ENCODE assay signal across 30 mouse cellular contexts in the genomic region with DNA sequence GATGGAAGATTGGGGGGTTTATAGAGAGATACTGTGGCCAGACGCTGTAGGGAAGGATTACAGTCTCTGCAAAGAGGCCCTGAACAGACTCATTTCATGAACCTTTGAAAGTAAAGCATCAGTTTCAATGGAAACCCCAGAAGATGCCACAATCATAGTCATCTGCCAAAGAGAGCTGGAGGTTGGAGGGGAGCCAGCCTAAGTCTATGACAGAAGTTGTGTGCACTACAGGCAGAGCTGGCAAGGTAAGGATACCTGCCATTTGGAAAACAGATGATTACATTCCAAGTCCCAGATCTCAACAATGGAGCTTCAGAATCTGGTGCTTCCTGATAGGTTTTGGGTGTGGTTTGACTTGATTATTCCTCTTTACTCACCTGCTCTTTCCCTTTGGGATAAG.
DNase-seq lines count a peak whose midpoint lies in the region; ATAC-seq and TF ChIP-seq lines count a peak whose summit lies in the region.
"Had no signal": no experiment of that assay in that cellular context is flagged by ENCODE, and none has a peak within 500 bp of the region (broad histone marks: within the 10 kb centered on the region; RNA-seq: fewer than 3 reads in every experiment).

No protein-coding gene starts in this region.

- no peak for TF ChIP-seq POLR2A in brain, embryonic 14.5 days (IDR thresholded peaks at IDR 0.05; ENCODE audit: borderline replicate concordance, extremely low read depth, insufficient read depth, insufficient read length, poor library complexity, severe bottlenecking)

- no peaks in the 10 kb centered on the region for H3K27me3 ChIP-seq in forebrain, embryonic 14.5 days (replicated peaks; ENCODE audit: control insufficient read depth, insufficient read depth, low read length)
- no peaks in the 10 kb centered on the region for H3K27me3 ChIP-seq in forebrain, embryonic 12.5 days
- H3K27me3 ChIP-seq: embryonic facial prominence, embryonic 15.5 days; heart, embryonic 15.5 days; limb, embryonic 15.5 days; liver, embryonic 13.5 days; neural tube, embryonic 15.5 days had no signal

- DNase-seq in forebrain, embryonic 14.5 days (ENCODE audit: low spot score), result peak; percentile 9
- DNase-seq in brain, embryonic 14.5 days (ENCODE audit: low read depth), result peak; percentile 17
- peak; percentile 36 for DNase-seq in cerebellum, adult 8-10 months
- DNase-seq in cerebellum, postnatal 25 days, result peak; percentile 48 to 74
- no peak for DNase-seq in heart, adult 8-10 months (ENCODE audit: low spot score)
- no peak for DNase-seq in heart, postnatal 14 days
- DNase-seq: adrenal gland, adult 8-10 months; forebrain, postnatal 0 days; heart, postnatal 36 days; kidney, adult 18-20 months; kidney, postnatal 36 days; liver, embryonic 13.5 days; lung, adult 18-20 months; lung, postnatal 10 days; midbrain, embryonic 14.5 days; retina, postnatal 1 day; right cerebral cortex, postnatal 14 days; thymus, postnatal 4 days had no signal

- H3K4me1 ChIP-seq in forebrain, embryonic 14.5 days (ENCODE audit: control insufficient read depth, insufficient read depth, low read length), result no peaks in the 10 kb centered on the region
- H3K4me1 ChIP-seq in forebrain, embryonic 12.5 days, result no peaks in the 10 kb centered on the region
- H3K4me1 ChIP-seq: embryonic facial prominence, embryonic 10.5 days; embryonic facial prominence, embryonic 15.5 days; heart, embryonic 10.5 days; heart, embryonic 15.5 days; limb, embryonic 10.5 days; limb, embryonic 15.5 days; liver, embryonic 13.5 days; neural tube, embryonic 15.5 days had no signal

- WGBS in forebrain, embryonic 14.5 days, result 90% methylated on average over 1 of the region's 1 CpGs
- WGBS in forebrain, embryonic 12.5 days, result 93% methylated on average over 1 of the region's 1 CpGs

- no peak overlapping the region for H3K4me3 ChIP-seq in forebrain, embryonic 14.5 days (ENCODE audit: low read depth, low read length)
- no peak overlapping the region for H3K4me3 ChIP-seq in forebrain, embryonic 12.5 days (replicated peaks)
- H3K4me3 ChIP-seq: embryonic facial prominence, embryonic 10.5 days; embryonic facial prominence, embryonic 15.5 days; heart, embryonic 10.5 days; heart, embryonic 15.5 days; layer of hippocampus, adult 2 months; limb, embryonic 10.5 days; limb, embryonic 15.5 days; liver, embryonic 13.5 days; neural tube, embryonic 15.5 days had no signal

- intact Hi-C loops in heart, postnatal 14 days (cut with DNase I), result no loop called here

- no peak overlapping the region for H3K4me2 ChIP-seq in forebrain, embryonic 14.5 days (ENCODE audit: low read length)
- no peak overlapping the region for H3K4me2 ChIP-seq in forebrain, embryonic 12.5 days
- H3K4me2 ChIP-seq: embryonic facial prominence, embryonic 15.5 days; heart, embryonic 15.5 days; hindbrain, embryonic 14.5 days; limb, embryonic 15.5 days; liver, embryonic 13.5 days; neural tube, embryonic 15.5 days had no signal

- H3K36me3 ChIP-seq in forebrain, embryonic 14.5 days (ENCODE audit: control insufficient read depth, insufficient read depth, low read length), result no peaks in the 10 kb centered on the region
- no peaks in the 10 kb centered on the region for H3K36me3 ChIP-seq in forebrain, embryonic 12.5 days (replicated peaks)
- H3K36me3 ChIP-seq: embryonic facial prominence, embryonic 10.5 days; embryonic facial prominence, embryonic 15.5 days; G1E; heart, embryonic 10.5 days; heart, embryonic 15.5 days; limb, embryonic 10.5 days; limb, embryonic 15.5 days; liver, embryonic 13.5 days; neural tube, embryonic 15.5 days had no signal

- H3K9me3 ChIP-seq in forebrain, embryonic 14.5 days (replicated peaks; ENCODE audit: control insufficient read depth, low read length), result no peaks in the 10 kb centered on the region
- no peaks in the 10 kb centered on the region for H3K9me3 ChIP-seq in forebrain, embryonic 12.5 days
- H3K9me3 ChIP-seq: embryonic facial prominence, embryonic 10.5 days; embryonic facial prominence, embryonic 15.5 days; G1E; heart, embryonic 10.5 days; heart, embryonic 15.5 days; limb, embryonic 10.5 days; limb, embryonic 15.5 days; liver, embryonic 13.5 days; neural tube, embryonic 15.5 days had no signal

- H3K27ac ChIP-seq in forebrain, embryonic 14.5 days (ENCODE audit: low read depth, low read length), result no peak overlapping the region
- H3K27ac ChIP-seq in forebrain, embryonic 12.5 days, result no peak overlapping the region
- H3K27ac ChIP-seq: embryonic facial prominence, embryonic 10.5 days; embryonic facial prominence, embryonic 15.5 days; heart, embryonic 10.5 days; heart, embryonic 15.5 days; hindbrain, embryonic 14.5 days; layer of hippocampus, adult 2 months; limb, embryonic 10.5 days; limb, embryonic 15.5 days; liver, embryonic 13.5 days; macrophage; neural tube, embryonic 15.5 days had no signal

- H3K9ac ChIP-seq in forebrain, embryonic 14.5 days (ENCODE audit: low read length), result no peak overlapping the region
- H3K9ac ChIP-seq in forebrain, embryonic 12.5 days, result no peak overlapping the region
- H3K9ac ChIP-seq: embryonic facial prominence, embryonic 15.5 days; forebrain, postnatal 0 days; heart, embryonic 15.5 days; hindbrain, embryonic 14.5 days; limb, embryonic 15.5 days; liver, embryonic 13.5 days; neural tube, embryonic 15.5 days had no signal

- no peak for ATAC-seq in forebrain, embryonic 14.5 days
- ATAC-seq in forebrain, embryonic 12.5 days (ENCODE audit: low FRiP score), result no peak
- ATAC-seq: forebrain, postnatal 0 days had no signal

- no peak for TF ChIP-seq CTCF in brain, embryonic 14.5 days (IDR thresholded peaks at IDR 0.05; ENCODE audit: borderline replicate concordance, extremely low read depth, insufficient read depth, insufficient read length)

Comparison
In these comparisons a context has a peak if more than half of its experiments do, and no peak if none do; other contexts are left out.
1. DNase-seq: peak in forebrain, embryonic 14.5 days (single experiment), brain, embryonic 14.5 days (single experiment), cerebellum, adult 8-10 months (single experiment) and cerebellum, postnatal 25 days (2 of 2); none in heart, adult 8-10 months (single experiment) and heart, postnatal 14 days (0 of 2).